Mouse (Mus musculus) ES-E14 (cell line): ENCODE data around the gene Abca8b. TPM values are rescaled to one million over a fixed set of nuclear protein-coding genes. Genes with fewer than 3 reads are reported as not detected.
"Not testable (repeated sequence)": the region's sequence is repeated elsewhere in the genome, so short reads cannot be mapped to it uniquely, and the experiment has no call there.

Source experiments
- DNase-seq: peaks from one replicate; pipeline ENCODE4 v3.0.0-alpha.2; 2013; ENCODE audit warnings: low read depth, low spot score
- H3K27ac ChIP-seq: 2 replicates; pipeline ENCODE4 v1.5.1; 2012; ENCODE audit warnings: low read depth, mild to moderate bottlenecking, low read length, moderate library complexity, mixed read lengths; ENCODE audit not compliant: poor library complexity, insufficient read depth, severe bottlenecking
- H3K36me3 ChIP-seq: 2 replicates; pipeline ENCODE4 v1.6.1; 2012; ENCODE audit warnings: mild to moderate bottlenecking, low read length, moderate library complexity, mixed read lengths; ENCODE audit not compliant: control insufficient read depth, poor library complexity, insufficient read depth, severe bottlenecking
- H3K4me1 ChIP-seq, 2 experiments: fragments of 150-350 bp in 1 of 2; sonication (generic) in 1 of 2; 2 replicates each; pipeline ENCODE4 v1.6.1; 2012; ENCODE audit warnings: low read length in 2 of 2, mild to moderate bottlenecking in 1 of 2, mixed read lengths in 1 of 2; ENCODE audit not compliant: control insufficient read depth in 2 of 2, insufficient read depth in 2 of 2, poor library complexity in 1 of 2
- H3K4me3 ChIP-seq, 2 experiments: fragments of 150-350 bp in 1 of 2; sonication (generic) in 1 of 2; 2 replicates each; pipeline ENCODE4 v1.5.1; 2012; ENCODE audit warnings: low read length in 2 of 2, low read depth in 1 of 2, mild to moderate bottlenecking in 1 of 2, mixed read lengths in 1 of 2; ENCODE audit not compliant: insufficient read depth in 1 of 2, poor library complexity in 1 of 2, severe bottlenecking in 1 of 2
- H3K9ac ChIP-seq: 2 replicates; pipeline ENCODE4 v1.6.1; 2012; ENCODE audit warnings: low read depth, mild to moderate bottlenecking, low read length, mixed read lengths; ENCODE audit not compliant: poor library complexity, insufficient read depth, severe bottlenecking
- H3K9me3 ChIP-seq: fragments of 150-350 bp; sonication (generic); 2 replicates; pipeline ENCODE4 v1.6.1; 2012; ENCODE audit warnings: low read depth, mild to moderate bottlenecking, low read length; ENCODE audit not compliant: control insufficient read depth, insufficient read depth
- CHD2 ChIP-seq: IDR thresholded peaks from 2 replicates; pipeline ENCODE4 v1.6.1; 2014; ENCODE audit warnings: mild to moderate bottlenecking, low read depth, low read length, inconsistent platforms
- HCFC1 ChIP-seq: IDR thresholded peaks from 2 replicates; pipeline ENCODE4 v1.6.1; 2012; ENCODE audit warnings: low read length, inconsistent platforms, borderline replicate concordance; ENCODE audit not compliant: insufficient read depth
- MAFK ChIP-seq: IDR thresholded peaks from 2 replicates; pipeline ENCODE4 v1.6.1; 2014; ENCODE audit warnings: mild to moderate bottlenecking, low read depth, low read length, inconsistent platforms; ENCODE audit not compliant: insufficient read depth
- ZC3H11A ChIP-seq: IDR thresholded peaks from 2 replicates; pipeline ENCODE4 v1.6.1; 2012; ENCODE audit warnings: low read depth, mild to moderate bottlenecking, inconsistent platforms, low read length, borderline replicate concordance
- ZNF384 ChIP-seq: IDR thresholded peaks from 2 replicates; pipeline ENCODE4 v1.6.1; 2012; ENCODE audit warnings: low read depth, low read length, inconsistent platforms
- in situ Hi-C, 2 experiments: fragments of 600-800 bp; cut with MboI; formaldehyde crosslinking; loops; one replicate each; pipeline ENCODE4 v1.15.1; 2025; ENCODE audit warnings: low sequenced_read_pairs in 2 of 2, inconsistent platforms in 1 of 2; ENCODE audit not compliant: unreplicated experiment in 2 of 2
- total RNA-seq: library from RNA; depleted of rRNA; stranded (reverse); fragments of 300-350 nt; gene quantifications from 2 replicates; pipeline ENCODE4 v1.2.3, GENCODE M21; 2012

The Abca8b gene
- total RNA-seq, 1 experiment, result 0.27 TPM

GRCm38 (mm10) chr11:109981872-109982271 is 13.8 kb downstream of the Abca8b start:
- DNase-seq, result no peak
- no peak overlapping the region for H3K9ac ChIP-seq
- H3K4me1 ChIP-seq, result no peaks in the 10 kb centered on the region
- no peaks in the 10 kb centered on the region for H3K9me3 ChIP-seq
- no peak overlapping the region for H3K27ac ChIP-seq
- no peak overlapping the region for H3K4me3 ChIP-seq
- TF ChIP-seq MAFK, result no peak
- H3K36me3 ChIP-seq, result no peaks in the 10 kb centered on the region
- in situ Hi-C loops, result no loop called here

GRCm38 (mm10) chr11:109970521-109970920 is 25.1 kb downstream of the Abca8b start:
- TF ChIP-seq ZC3H11A (no peak), MAFK (no peak), ZNF384 (no peak), HCFC1 (no peak), CHD2 (no peak)
- H3K27ac ChIP-seq, result no peak overlapping the region
- no peak for DNase-seq
- in situ Hi-C loops, result no loop called here
- H3K9ac ChIP-seq, result no peak overlapping the region
- no peaks in the 10 kb centered on the region for H3K4me1 ChIP-seq
- no peaks in the 10 kb centered on the region for H3K9me3 ChIP-seq
- no peak overlapping the region for H3K4me3 ChIP-seq
- no peaks in the 10 kb centered on the region for H3K36me3 ChIP-seq

GRCm38 (mm10) chr11:109961495-109962492 is 33.9 kb downstream of the Abca8b start:
- Histone ChIP-seq H3K9ac (no peak overlapping the region), H3K9me3 (no peaks in the 10 kb centered on the region), H3K27ac (no peak overlapping the region), H3K4me3 (no peak overlapping the region), H3K4me1 (no peaks in the 10 kb centered on the region), H3K36me3 (no peaks in the 10 kb centered on the region)
- DNase-seq, result no peak
- in situ Hi-C loops, result no loop called here
- TF ChIP-seq CHD2 (no peak), ZC3H11A (no peak), ZNF384 (no peak), MAFK (no peak), HCFC1 (no peak)

GRCm38 (mm10) chr11:109955185-109955584 is 40.5 kb downstream of the Abca8b start:
- DNase-seq, result peak; percentile 25
- Histone ChIP-seq H3K36me3 (no peaks in the 10 kb centered on the region), H3K27ac (no peak overlapping the region), H3K9me3 (no peaks in the 10 kb centered on the region), H3K4me1 (no peaks in the 10 kb centered on the region), H3K4me3 (no peak overlapping the region), H3K9ac (no peak overlapping the region)
- TF ChIP-seq MAFK (no peak), ZC3H11A (peak; percentile 72), CHD2 (no peak), ZNF384 (no peak), HCFC1 (no peak)
- in situ Hi-C loops, result no loop called here

GRCm38 (mm10) chr11:109936915-109937314 is 58.7 kb downstream of the Abca8b start:
- TF ChIP-seq ZC3H11A, result no peak
- no peak for TF ChIP-seq CHD2
- no peak for TF ChIP-seq ZNF384
- Histone ChIP-seq H3K4me1 (no peaks in the 10 kb centered on the region), H3K4me3 (no peak overlapping the region), H3K9me3 (no peaks in the 10 kb centered on the region), H3K27ac (no peak overlapping the region), H3K36me3 (no peaks in the 10 kb centered on the region), H3K9ac (no peak overlapping the region)
- no peak for DNase-seq
- in situ Hi-C loops, result no loop called here

- H3K36me3 ChIP-seq, in situ Hi-C loops, H3K4me1 ChIP-seq, DNase-seq, H3K9ac ChIP-seq, H3K27ac ChIP-seq, H3K4me3 ChIP-seq, H3K9me3 ChIP-seq: not testable (repeated sequence)
These were observed 62.4 kb downstream of the Abca8b start for GRCm38 (mm10) chr11:109933207-109933606.
